Mouse (Mus musculus) limb, embryonic 10.5 days (tissue): ENCODE measurements around the gene Pgc. TPM values are rescaled to one million over a fixed set of nuclear protein-coding genes. Genes with fewer than 3 reads are reported as not detected.
A peak's percentile ranks its signal among the peaks of the same experiment; 100 is the strongest.

Source experiments
- DNase-seq: peaks from one replicate; pipeline ENCODE4 v3.0.0-alpha.2; 2017; ENCODE audit warnings: low spot score
- H3K27ac ChIP-seq: fragments of 300-500 bp; sonication (generic); 2 replicates; pipeline ENCODE4 v1.5.1; 2016; ENCODE audit warnings: mild to moderate bottlenecking
- H3K27me3 ChIP-seq: fragments of 300-500 bp; sonication (generic); 2 replicates; pipeline ENCODE4 v1.6.1; 2016; ENCODE audit warnings: low read depth, mild to moderate bottlenecking; ENCODE audit not compliant: poor library complexity, severe bottlenecking
- H3K36me3 ChIP-seq: fragments of 300-500 bp; sonication (generic); 2 replicates; pipeline ENCODE4 v1.6.1; 2016; ENCODE audit warnings: mild to moderate bottlenecking, moderate library complexity
- H3K4me1 ChIP-seq: fragments of 300-500 bp; sonication (generic); 2 replicates; pipeline ENCODE4 v1.6.1; 2016
- H3K4me3 ChIP-seq: fragments of 300-500 bp; sonication (generic); 2 replicates; pipeline ENCODE4 v1.5.1; 2016; ENCODE audit warnings: mild to moderate bottlenecking, moderate library complexity
- H3K9me3 ChIP-seq: fragments of 300-500 bp; sonication (generic); replicated peaks from 2 replicates; pipeline ENCODE4 v1.6.1; 2016; ENCODE audit warnings: mild to moderate bottlenecking
- WGBS: fragments of 180-500 bp; shearing (Covaris S2); methylation state at CpG from one replicate; pipeline ENCODE4 v1.1.7; 2016; 5-methylcytosine and 5-hydroxymethylcytosine counted together
- polyA plus RNA-seq: library from polyadenylated mRNA; unstranded; fragments of >200 nt; fragmentation: Nextera tagmentation; extraction: Ambion mirVana; gene quantifications from 2 replicates; pipeline ENCODE4 v1.2.1, GENCODE M21; 2016

The Pgc gene
- polyA plus RNA-seq: not detected in 2 replicates

DNA sequence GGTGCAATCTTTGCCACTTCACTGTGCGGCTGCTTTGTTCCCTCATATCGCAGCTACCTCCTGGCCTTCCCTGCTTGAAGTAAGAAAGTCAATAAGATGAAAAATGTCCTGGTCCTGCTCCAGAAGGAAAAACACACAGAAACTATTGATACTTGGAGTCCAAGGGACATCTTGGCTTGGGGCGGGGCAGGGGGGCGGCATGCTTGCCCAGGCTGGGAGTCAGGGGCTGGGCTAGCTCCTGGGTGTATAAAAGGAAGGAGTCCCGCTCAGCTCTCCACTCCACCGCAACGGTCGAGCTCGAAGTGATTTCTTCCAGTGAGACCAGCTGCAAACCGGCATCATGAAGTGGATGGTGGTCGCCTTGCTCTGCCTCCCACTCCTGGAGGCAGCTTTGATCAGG lies at the start of gene Pgc:
Gene Pgc, plus strand, starts transcription at position 277 of the 400 bp plus-strand sequence.
- Histone ChIP-seq H3K4me1 (no peaks in the 10 kb centered on the region), H3K4me3 (no peak within 1 kb of the TSS), H3K9me3 (no peaks in the 10 kb centered on the region), H3K27me3 (0 out of 2 replicates have a peak, but pooled peaks cover 9% of the 10 kb centered on the region), H3K27ac (no peak within 1 kb of the TSS), H3K36me3 (no peaks in the 10 kb centered on the region)
- DNase-seq: no peak
- 78% methylated on average over 11 of the region's 11 CpGs for WGBS

DNA sequence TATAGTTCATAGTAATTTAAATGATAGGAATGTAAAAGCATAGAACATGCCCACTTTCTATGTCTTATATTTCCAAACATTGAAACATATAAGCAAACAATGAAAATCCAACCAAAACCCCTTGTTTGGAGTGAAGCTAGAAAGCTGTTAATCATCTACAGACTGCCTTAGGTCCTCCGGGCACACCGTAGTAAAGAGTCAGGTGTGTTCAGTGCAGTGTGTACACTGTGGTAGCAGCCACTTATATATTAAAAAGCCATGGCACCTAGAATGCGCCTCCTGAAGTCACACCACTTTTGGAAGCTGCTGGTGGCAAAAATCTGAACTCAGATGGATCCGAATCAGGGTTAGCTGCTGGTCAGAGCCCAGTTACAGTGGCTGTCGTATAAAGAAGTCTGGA lies 48.4 kb upstream of the Pgc start:
- no peak for DNase-seq
- Histone ChIP-seq H3K27me3 (peaks cover 2% of the 10 kb centered on the region), H3K36me3 (peaks cover 68% of the 10 kb centered on the region), H3K27ac (no peak overlapping the region), H3K4me3 (no peak overlapping the region), H3K4me1 (peaks cover 12% of the 10 kb centered on the region), H3K9me3 (no peaks in the 10 kb centered on the region)
- 87% methylated on average over 5 of the region's 5 CpGs for WGBS

DNA sequence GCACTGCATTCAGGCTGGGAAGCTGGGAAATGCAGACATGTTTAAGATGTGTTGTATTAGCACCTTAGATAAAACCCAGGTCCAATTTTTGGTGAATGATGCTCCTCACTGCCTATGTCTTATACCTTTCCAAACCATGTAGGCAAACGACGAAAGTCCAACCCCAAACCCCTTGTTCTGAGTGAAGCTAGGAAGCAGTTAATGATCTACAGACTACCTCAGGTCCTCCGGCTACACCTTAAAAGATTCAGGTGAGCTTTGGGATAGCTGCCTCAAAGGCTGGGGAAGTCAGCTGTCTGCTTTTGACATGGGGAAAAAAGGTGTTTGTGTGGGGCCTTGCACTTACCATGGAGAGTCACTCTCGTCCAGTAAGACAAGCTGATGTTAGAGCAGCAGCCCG lies 47.9 kb upstream of the Pgc start:
- H3K9me3 ChIP-seq: no peaks in the 10 kb centered on the region
- no peaks in the 10 kb centered on the region for H3K27me3 ChIP-seq
- DNase-seq: no peak
- peaks cover 73% of the 10 kb centered on the region for H3K36me3 ChIP-seq
- H3K27ac ChIP-seq: no peak overlapping the region
- H3K4me3 ChIP-seq: no peak overlapping the region
- 87% methylated on average over 5 of the region's 5 CpGs for WGBS
- H3K4me1 ChIP-seq: peaks cover 7% of the 10 kb centered on the region

DNA sequence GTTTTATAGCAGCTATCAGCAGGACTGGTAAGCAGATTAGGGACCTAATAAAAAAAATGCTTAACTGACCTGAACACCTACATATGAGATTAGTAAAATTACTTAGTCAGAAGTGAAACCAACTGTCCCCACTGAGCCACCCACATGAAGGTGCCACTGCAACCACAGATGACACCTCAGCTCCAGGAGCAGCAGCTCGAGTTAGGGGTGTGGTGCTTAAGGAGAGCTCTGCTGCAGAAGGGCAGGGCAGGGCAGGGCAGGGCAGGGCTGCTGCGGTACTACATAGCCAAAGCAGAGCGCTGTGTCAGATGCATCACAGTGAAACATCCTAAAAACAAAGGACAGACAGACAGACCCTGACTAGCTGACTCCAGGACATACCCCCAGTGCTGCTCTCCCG lies 43.8 kb upstream of the Pgc start:
- Histone ChIP-seq H3K4me1 (peaks cover 9% of the 10 kb centered on the region), H3K4me3 (no peak overlapping the region), H3K9me3 (no peaks in the 10 kb centered on the region), H3K36me3 (peaks cover 82% of the 10 kb centered on the region), H3K27me3 (no peaks in the 10 kb centered on the region), H3K27ac (no peak overlapping the region)
- no peak for DNase-seq
- WGBS: 76% methylated on average over 4 of the region's 4 CpGs

DNA sequence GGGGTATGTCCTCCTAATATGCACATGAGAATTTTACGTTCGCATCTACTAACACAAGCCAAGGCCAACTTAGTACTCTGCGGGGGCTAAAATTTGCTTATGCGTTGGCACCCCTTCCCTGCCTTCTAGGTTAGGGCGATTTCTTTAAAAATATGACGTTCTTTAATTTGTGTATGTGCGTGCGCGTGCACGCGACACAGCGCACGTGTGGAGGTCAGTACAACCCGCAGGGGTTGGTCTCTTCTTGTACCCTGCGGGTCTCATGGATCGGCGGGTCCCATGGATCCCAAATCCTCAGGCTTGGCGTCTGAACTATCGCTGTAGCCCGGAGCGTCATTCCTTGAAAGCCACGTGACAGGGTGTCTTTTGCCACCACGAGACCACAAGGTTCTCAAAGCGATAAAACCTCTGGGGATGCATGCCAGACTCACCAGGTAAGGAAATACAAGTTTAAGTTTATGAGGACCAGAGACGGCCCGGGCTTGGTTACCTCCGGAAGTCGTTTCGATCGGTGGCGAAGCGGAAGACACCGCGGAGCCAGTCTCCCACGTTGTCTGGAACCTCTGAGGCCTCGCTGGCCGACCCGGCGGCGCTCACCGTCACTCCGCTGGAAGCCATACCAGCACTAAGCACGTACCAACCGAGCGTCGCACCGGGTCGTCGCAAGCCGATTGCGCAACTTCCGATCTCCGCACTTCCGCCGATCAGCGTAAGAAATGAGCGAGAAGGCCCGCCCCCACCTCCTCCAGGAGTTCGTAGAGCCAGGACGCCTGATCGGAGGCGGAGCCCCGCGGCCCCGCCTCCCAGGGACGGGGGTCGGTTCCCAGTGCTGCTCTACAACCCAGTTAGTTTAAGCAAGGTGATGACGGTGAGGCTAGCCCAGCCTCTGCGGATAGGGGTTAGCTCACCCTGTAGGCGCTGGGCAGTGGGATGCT lies 39.0 kb upstream of the Pgc start:
- Histone ChIP-seq H3K27ac (peak overlapping the region; percentile 84), H3K36me3 (peaks cover 41% of the 10 kb centered on the region), H3K4me3 (peak overlapping the region; percentile 90), H3K27me3 (peaks cover 34% of the 10 kb centered on the region), H3K4me1 (peaks cover 30% of the 10 kb centered on the region), H3K9me3 (no peaks in the 10 kb centered on the region)
- DNase-seq: peak; percentile 95
- under 1% methylated on average over 70 of the region's 70 CpGs for WGBS

DNA sequence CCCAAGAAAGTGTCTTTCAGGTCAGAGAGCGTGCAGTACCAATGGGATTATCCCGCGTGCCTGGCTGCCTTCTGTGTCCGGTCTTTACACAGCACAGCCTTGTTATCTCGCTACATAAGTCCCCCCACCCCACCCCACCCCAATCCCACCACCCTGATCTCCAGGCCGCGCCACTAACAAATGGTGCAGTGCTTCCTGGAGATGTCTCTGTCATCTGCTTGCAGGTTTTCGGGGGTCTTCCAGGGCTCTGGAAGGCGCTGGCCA lies 38.4 kb upstream of the Pgc start, which contains the start of gene Tomm6:
Gene Tomm6, minus strand, starts transcription at position 43 of the 264 bp plus-strand sequence.
- Histone ChIP-seq H3K4me3 (peak within 1 kb of the TSS; percentile 90), H3K9me3 (no peaks in the 10 kb centered on the region), H3K4me1 (peaks cover 30% of the 10 kb centered on the region), H3K36me3 (peaks cover 35% of the 10 kb centered on the region), H3K27me3 (peaks cover 40% of the 10 kb centered on the region), H3K27ac (peak within 1 kb of the TSS; percentile 84)
- no peak for DNase-seq
- 0% methylated on average over 9 of the region's 9 CpGs for WGBS

DNA sequence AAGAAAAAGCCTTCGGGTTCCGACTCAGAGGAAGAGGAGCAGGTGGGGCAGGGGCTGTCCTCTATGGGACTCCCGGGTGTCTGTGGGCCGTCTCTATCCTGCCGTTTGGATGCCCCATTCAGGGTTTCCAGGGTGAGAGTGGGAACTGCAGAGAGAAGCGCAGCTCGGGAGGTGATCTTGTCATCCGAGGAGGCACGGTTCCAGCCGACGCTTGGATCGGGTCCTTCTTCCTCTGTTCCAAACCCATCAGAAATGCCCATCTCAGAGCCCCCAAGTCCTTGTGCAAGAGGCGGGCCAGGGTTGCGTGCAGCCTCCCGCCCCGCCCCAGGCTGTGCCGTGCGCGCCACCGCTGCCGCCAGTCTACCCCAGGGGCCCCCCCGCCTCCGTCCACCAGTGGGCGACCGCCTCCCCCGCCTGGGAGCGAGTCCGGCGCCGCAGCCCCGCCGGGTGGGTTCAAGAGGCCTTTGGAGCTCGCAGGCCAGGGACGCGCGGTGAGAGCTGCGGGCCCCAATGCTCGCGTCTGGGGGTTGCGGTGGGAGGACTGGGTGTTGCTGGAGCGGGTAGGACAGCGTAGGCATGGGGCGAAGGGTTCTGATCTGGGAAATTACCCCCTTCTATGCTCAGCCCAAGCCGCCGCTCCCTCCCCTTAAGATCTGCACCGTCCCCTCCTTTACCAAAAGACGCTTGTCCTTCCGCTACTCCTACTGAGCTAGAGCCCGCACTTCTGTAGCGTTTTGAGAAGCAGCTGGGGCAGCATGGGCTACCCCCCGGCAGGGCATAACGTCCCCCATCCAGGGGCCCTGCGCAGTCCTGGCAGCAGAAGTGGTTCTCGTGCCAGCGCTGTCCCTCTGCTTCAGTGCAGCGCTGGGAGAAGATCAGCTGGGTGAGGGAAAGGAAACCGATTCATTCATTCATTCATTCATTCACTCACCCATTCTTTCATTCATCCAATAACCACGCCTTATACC lies 37.8 kb upstream of the Pgc start, which contains the start of gene Frs3:
Gene Frs3, plus strand, starts transcription at position 423 of the 968 bp plus-strand sequence.
- H3K9me3 ChIP-seq: no peaks in the 10 kb centered on the region
- peaks cover 29% of the 10 kb centered on the region for H3K36me3 ChIP-seq
- H3K27me3 ChIP-seq: peaks cover 46% of the 10 kb centered on the region
- WGBS: 2% methylated on average over 54 of the region's 58 CpGs
- peak within 1 kb of the TSS; percentile 90 for H3K4me3 ChIP-seq
- peak within 1 kb of the TSS; percentile 84 for H3K27ac ChIP-seq
- peaks cover 35% of the 10 kb centered on the region for H3K4me1 ChIP-seq
- DNase-seq: peak; percentile 86

DNA sequence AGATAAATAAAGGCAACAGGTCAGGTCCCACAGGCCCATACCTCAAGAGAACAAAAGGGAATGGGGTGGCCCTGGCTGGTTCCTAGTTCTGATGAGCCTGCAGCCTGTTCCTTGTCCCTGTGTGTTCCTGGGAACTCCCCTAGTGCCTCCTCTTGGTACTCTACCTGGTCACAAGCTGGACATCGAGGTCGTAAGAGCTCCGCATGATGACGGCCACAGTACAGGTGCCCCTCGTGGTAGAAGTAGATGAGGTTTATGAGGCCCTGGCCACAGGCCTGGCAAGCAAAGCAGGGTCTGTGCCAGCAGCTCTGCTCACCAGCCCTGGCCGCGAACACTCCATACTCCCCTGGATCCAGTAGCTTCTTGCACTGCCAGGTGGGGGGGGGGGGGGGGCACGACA lies 36.7 kb upstream of the Pgc start:
- Histone ChIP-seq H3K27ac (no peak overlapping the region), H3K27me3 (peaks cover 48% of the 10 kb centered on the region), H3K4me3 (no peak overlapping the region; the same call in 1 of the 2 replicates), H3K9me3 (no peaks in the 10 kb centered on the region), H3K36me3 (peaks cover 19% of the 10 kb centered on the region), H3K4me1 (peaks cover 44% of the 10 kb centered on the region)
- 75% methylated on average over 8 of the region's 8 CpGs for WGBS
- DNase-seq: no peak

DNA sequence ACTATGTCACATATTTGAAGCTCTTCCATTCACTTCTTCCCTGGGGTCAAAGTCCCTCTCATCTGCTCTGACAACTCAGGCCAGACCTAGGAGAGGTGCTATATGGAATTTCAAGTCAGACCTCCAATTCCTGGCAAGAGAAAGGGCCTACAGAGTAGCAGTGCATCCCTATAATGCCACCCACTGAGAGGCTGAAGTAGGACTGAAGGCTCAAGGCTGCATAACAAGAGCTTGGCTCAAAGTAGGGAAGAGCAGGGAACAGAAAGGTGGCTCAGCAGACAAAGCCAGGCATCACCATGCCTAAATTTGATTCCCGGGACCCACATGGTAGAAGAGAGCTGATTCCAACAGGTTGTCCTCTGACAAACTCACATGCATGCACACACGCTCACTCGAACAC lies 35.0 kb upstream of the Pgc start:
- H3K36me3 ChIP-seq: 0 out of 2 replicates have a peak, but pooled peaks cover 3% of the 10 kb centered on the region
- H3K27me3 ChIP-seq: peaks cover 48% of the 10 kb centered on the region
- no peaks in the 10 kb centered on the region for H3K9me3 ChIP-seq
- no peak overlapping the region for H3K27ac ChIP-seq
- H3K4me1 ChIP-seq: peaks cover 49% of the 10 kb centered on the region
- DNase-seq: no peak
- WGBS: 91% methylated on average over 3 of the region's 3 CpGs
- H3K4me3 ChIP-seq: no peak overlapping the region

DNA sequence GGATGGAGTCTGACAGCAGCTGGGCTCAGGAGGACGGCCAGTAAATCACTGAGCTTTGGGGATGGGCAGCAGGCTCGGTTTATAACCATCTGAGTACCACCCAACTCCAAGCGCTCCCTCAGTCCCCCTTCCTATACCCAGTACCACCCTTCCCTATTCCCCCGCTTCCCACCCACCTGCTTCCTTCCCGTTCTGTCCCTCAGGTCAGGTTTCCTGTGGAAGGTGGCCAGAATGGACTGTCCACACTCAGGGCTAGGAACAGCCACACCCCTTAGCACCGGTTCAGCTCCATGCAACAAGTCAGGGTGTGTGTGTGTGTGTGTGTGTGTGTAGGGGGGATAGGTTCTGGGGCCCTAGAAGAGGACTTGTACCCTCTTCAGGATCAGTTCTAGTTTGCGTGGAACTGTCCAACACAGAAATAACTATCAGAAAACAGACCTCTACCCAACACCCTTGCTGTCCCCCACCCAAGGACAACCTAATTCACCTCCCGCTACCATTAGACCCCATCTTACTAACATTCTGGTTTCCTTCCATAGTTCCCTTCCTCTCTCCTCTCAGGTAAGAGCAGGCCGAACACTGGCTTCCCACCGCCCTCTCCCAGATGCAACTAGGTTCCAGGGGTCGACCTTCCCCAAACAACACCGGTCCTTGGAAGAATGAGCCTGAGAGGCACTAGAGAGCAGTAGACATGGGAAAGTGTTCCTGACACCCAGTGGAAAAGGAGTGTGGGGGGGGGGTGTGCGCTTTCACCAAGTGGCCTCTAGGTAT lies 32.8 kb upstream of the Pgc start:
- H3K9me3 ChIP-seq: no peaks in the 10 kb centered on the region
- peak overlapping the region; percentile 85 for H3K4me3 ChIP-seq
- H3K4me1 ChIP-seq: peaks cover 33% of the 10 kb centered on the region
- peaks cover 5% of the 10 kb centered on the region for H3K36me3 ChIP-seq
- H3K27ac ChIP-seq: peak overlapping the region; percentile 90; the same call in 1 of the 2 replicates
- 36% methylated on average over 13 of the region's 13 CpGs for WGBS
- no peak for DNase-seq
- H3K27me3 ChIP-seq: peaks cover 52% of the 10 kb centered on the region

DNA sequence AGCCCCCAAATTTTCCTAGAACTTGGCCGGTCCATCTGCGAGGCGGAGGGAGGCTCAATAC lies 32.4 kb upstream of the Pgc start, which contains the start of gene Gm21981:
Gene Gm21981, minus strand, starts transcription at position 14 of the 61 bp plus-strand sequence.
- Histone ChIP-seq H3K4me3 (peak within 1 kb of the TSS; percentile 85), H3K27ac (peak within 1 kb of the TSS; percentile 90), H3K36me3 (peaks cover 10% of the 10 kb centered on the region), H3K4me1 (peaks cover 29% of the 10 kb centered on the region), H3K27me3 (peaks cover 51% of the 10 kb centered on the region), H3K9me3 (no peaks in the 10 kb centered on the region)
- DNase-seq: no peak
- WGBS: 2% methylated on average over 3 of the region's 3 CpGs

DNA sequence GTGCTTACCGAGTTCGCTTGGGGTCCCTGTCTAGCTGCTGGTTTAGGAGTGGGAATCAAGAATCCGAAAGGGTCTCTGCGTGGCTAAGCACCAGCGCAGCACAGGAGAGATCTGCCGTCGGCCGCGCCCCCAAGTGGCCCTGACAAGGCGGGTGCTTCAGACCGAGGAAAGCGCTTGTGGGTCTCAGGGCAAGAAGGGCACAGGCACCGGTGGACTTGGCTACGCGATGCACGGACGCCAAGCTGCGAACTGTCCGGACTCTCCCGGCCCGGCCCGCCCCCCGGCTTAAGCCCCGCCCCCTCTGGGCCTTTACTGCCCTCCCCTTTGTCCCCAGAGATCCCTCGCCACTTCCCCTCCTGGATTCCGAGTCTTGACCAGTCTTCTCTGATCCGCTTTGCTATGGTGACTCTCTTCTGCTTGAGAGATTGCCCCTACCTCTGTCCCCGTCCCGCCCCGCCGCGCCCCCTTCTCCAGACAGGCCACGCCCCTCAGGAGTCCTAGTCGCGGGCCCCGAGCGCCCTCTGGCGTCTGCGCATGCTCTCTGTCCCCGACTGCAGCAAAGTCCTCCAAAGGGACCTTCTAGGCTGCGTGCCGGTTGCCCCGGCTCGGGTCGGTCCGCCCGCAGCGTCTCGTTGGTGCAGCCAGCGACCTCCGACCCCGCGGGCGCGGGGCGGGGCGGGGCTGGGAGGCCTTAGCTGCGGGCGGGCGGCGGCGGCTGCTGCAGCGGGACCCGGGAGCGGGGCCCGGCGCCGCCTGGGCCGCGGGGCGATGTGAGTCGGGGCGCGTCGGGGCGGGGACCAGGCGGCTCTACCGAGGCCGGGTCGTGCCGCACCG lies 31.9 kb upstream of the Pgc start, which contains the start of gene Prickle4:
Gene Prickle4, minus strand, starts transcription at position 234 of the 834 bp plus-strand sequence.
- H3K4me1 ChIP-seq: peaks cover 24% of the 10 kb centered on the region
- peak; percentile 99 for DNase-seq
- peak within 1 kb of the TSS; percentile 90 for H3K27ac ChIP-seq
- peak within 1 kb of the TSS; percentile 85 for H3K4me3 ChIP-seq
- H3K36me3 ChIP-seq: peaks cover 14% of the 10 kb centered on the region
- WGBS: under 1% methylated on average over 81 of the region's 82 CpGs
- no peaks in the 10 kb centered on the region for H3K9me3 ChIP-seq
- peaks cover 47% of the 10 kb centered on the region for H3K27me3 ChIP-seq
